Mouse (Mus musculus) embryonic facial prominence, embryonic 10.5 days (tissue): ENCODE results near the gene Armc5. TPM values are rescaled to one million over a fixed set of nuclear protein-coding genes. Genes with fewer than 3 reads are reported as not detected.

Experiments used
- DNase-seq: peaks from one replicate; pipeline ENCODE4 v3.0.0-alpha.2; 2017; ENCODE audit warnings: low spot score
- H3K27ac ChIP-seq: fragments of 300-500 bp; sonication (generic); replicated peaks from 2 replicates; pipeline ENCODE4 v1.5.1; 2016; ENCODE audit warnings: mild to moderate bottlenecking
- H3K27me3 ChIP-seq: fragments of 300-500 bp; sonication (generic); replicated peaks from 2 replicates; pipeline ENCODE4 v1.6.1; 2016; ENCODE audit warnings: low read depth, mild to moderate bottlenecking; ENCODE audit not compliant: poor library complexity, severe bottlenecking
- H3K36me3 ChIP-seq: fragments of 300-500 bp; sonication (generic); replicated peaks from 2 replicates; pipeline ENCODE4 v1.6.1; 2016; ENCODE audit warnings: mild to moderate bottlenecking, moderate library complexity
- H3K4me1 ChIP-seq: fragments of 300-500 bp; sonication (generic); 2 replicates; pipeline ENCODE4 v1.6.1; 2016
- H3K4me3 ChIP-seq: fragments of 300-500 bp; sonication (generic); 2 replicates; pipeline ENCODE4 v1.5.1; 2016; ENCODE audit warnings: mild to moderate bottlenecking, moderate library complexity
- H3K9me3 ChIP-seq: fragments of 300-500 bp; sonication (generic); 2 replicates; pipeline ENCODE4 v1.6.1; 2016; ENCODE audit warnings: mild to moderate bottlenecking
- WGBS: fragments of 180-500 bp; shearing (Covaris S2); methylation state at CpG from one replicate; pipeline ENCODE4 v1.1.7; 2016; 5-methylcytosine and 5-hydroxymethylcytosine counted together
- polyA plus RNA-seq: library from polyadenylated mRNA; unstranded; fragments of >200 nt; fragmentation: Nextera tagmentation; extraction: Ambion mirVana; gene quantifications from 2 replicates; pipeline ENCODE4 v1.2.1, GENCODE M21; 2016

The Armc5 gene
- polyA plus RNA-seq, 1 experiment from 2014 or later = 17.5 TPM

DNA sequence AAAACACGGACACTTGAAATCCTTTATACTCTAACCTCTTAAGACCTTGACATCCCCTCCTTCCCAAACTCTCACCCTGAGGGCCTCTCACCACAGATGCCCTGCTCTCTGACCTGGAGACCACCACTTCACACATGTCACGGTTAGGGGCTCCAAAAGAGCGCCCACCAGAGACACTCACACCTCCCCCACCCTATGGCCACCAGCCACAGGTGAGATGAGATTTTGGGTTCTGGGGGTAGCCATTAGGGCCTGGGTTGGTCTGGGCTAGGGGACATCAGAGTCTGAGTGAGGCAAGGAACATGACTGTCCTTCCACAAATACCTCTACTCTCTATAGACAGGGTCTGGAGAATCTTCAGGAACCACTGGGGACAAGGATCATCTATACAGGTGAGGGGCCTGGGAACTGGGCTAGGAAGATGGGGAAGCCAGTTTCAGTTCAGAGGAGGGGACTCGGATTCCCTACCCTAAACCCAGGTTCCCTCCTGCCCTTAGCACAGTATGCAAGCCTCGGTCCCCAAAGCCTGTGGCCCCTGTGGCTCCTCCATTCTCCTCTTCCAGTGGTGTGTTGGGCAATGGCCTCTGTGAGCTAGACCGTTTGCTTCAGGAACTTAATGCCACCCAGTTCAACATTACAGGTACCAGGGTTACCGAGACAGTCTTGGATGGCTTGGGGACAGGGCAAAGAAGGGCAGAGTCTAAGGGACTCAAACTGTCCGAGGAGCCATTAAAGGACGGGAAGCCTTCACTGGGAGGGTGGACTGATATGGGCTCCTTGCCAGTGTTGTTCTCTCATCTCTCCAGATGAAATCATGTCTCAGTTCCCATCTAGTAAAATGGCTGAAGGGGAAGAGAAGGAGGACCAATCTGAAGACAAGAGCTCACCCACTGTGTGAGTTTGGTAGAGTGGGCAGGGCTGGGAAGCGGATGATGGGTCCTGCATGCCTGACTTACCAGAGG lies 11.2 kb downstream of the Armc5 start:
- WGBS = 81% methylated on average over 10 of the region's 10 CpGs
- peaks cover 50% of the 10 kb centered on the region for H3K27me3 ChIP-seq
- peaks cover 57% of the 10 kb centered on the region for H3K4me1 ChIP-seq

GRCm38 (mm10) chr7:128249998-128250397 lies 12.9 kb downstream of the Armc5 start:
- Histone ChIP-seq H3K4me1 (peaks cover 44% of the 10 kb centered on the region), H3K27me3 (peaks cover 54% of the 10 kb centered on the region), H3K27ac (no peak overlapping the region), H3K36me3 (peaks cover 10% of the 10 kb centered on the region), H3K9me3 (no peaks in the 10 kb centered on the region), H3K4me3 (no peak overlapping the region)
- WGBS = 76% methylated on average over 5 of the region's 5 CpGs
- DNase-seq = no peak

More for the DNA sequence above, 11.2 kb downstream of the Armc5 start:
- Histone ChIP-seq H3K27ac (no peak overlapping the region), H3K36me3 (peaks cover 22% of the 10 kb centered on the region), H3K4me3 (peak overlapping the region; percentile 62), H3K9me3 (no peaks in the 10 kb centered on the region)
- no peak for DNase-seq

GRCm38 (mm10) chr7:128251946-128252345 lies 14.8 kb downstream of the Armc5 start:
- Histone ChIP-seq H3K4me1 (peaks cover 37% of the 10 kb centered on the region), H3K4me3 (peak overlapping the region; percentile 56), H3K27me3 (peaks cover 47% of the 10 kb centered on the region), H3K36me3 (peaks cover 7% of the 10 kb centered on the region; the same call in 1 of the 2 replicates), H3K9me3 (no peaks in the 10 kb centered on the region), H3K27ac (no peak overlapping the region)
- 48% methylated on average over 12 of the region's 12 CpGs for WGBS
- DNase-seq = no peak

- Histone ChIP-seq H3K36me3 (peaks cover 7% of the 10 kb centered on the region; the same call in 1 of the 2 replicates), H3K4me1 (peaks cover 36% of the 10 kb centered on the region), H3K27ac (peak overlapping the region; percentile 65), H3K4me3 (peak overlapping the region; percentile 56), H3K9me3 (no peaks in the 10 kb centered on the region), H3K27me3 (peaks cover 47% of the 10 kb centered on the region)
- DNase-seq = peak; percentile 75
- 14% methylated on average over 24 of the region's 24 CpGs for WGBS
Measured at GRCm38 (mm10) chr7:128252609-128253008, 15.5 kb downstream of the Armc5 start.

DNA sequence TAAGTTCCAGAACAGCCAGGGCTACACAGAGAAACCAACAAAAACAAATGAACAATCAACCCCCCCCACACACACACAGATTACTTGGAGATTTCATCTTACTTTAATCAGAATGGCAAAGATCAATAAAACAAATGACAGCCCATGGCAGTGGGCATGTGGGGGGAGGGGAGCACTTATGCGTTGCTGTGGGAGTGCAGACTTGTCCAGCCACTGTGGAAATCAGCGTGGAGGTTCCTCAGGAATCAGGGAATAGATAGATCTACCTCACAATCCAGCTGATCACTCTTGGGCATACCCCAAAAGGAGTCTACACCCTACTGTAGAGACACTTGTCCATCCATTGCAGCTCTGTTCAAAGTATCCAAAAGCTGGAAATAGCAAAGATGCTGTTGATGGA lies 17.8 kb downstream of the Armc5 start:
- H3K4me3 ChIP-seq = no peak overlapping the region
- peaks cover 30% of the 10 kb centered on the region for H3K27me3 ChIP-seq
- WGBS = 55% methylated on average over 2 of the region's 2 CpGs
- no peak overlapping the region for H3K27ac ChIP-seq
- peaks cover under 1% of the 10 kb centered on the region; the same call in 1 of the 2 replicates for H3K36me3 ChIP-seq
- peaks cover 26% of the 10 kb centered on the region for H3K4me1 ChIP-seq
- DNase-seq = no peak
- H3K9me3 ChIP-seq = no peaks in the 10 kb centered on the region

DNA sequence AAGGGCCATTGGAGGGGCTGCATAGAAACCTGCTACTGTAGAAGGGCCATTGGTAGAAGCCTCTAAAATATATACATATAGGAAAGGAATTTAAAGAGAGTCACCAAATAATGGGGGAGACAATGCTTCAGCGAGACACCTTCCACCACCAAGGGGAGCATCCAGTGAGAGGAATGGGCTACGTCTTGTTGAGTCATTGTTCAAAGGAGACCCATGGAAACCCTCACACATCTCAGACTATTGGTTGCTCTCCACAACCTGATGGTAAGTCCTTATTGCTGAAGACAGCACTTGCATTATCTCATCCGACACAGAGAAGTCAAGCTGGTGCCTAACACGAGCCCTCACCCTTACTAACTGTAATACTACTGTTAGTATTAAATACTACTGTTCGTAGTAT lies 18.6 kb downstream of the Armc5 start:
- DNase-seq = no peak
- WGBS = 90% methylated on average over 5 of the region's 5 CpGs
- Histone ChIP-seq H3K27me3 (peaks cover 26% of the 10 kb centered on the region), H3K27ac (no peak overlapping the region), H3K36me3 (no peaks in the 10 kb centered on the region), H3K4me1 (peaks cover 26% of the 10 kb centered on the region), H3K4me3 (no peak overlapping the region), H3K9me3 (no peaks in the 10 kb centered on the region)

GRCm38 (mm10) chr7:128256783-128257334 lies 19.7 kb downstream of the Armc5 start:
- H3K4me3 ChIP-seq = no peak overlapping the region
- no peaks in the 10 kb centered on the region for H3K36me3 ChIP-seq
- no peak for DNase-seq
- WGBS = 67% methylated on average over 5 of the region's 5 CpGs
- H3K9me3 ChIP-seq = no peaks in the 10 kb centered on the region
- H3K27ac ChIP-seq = no peak overlapping the region
- H3K27me3 ChIP-seq = peaks cover 19% of the 10 kb centered on the region
- peaks cover 23% of the 10 kb centered on the region for H3K4me1 ChIP-seq

- WGBS = 84% methylated on average over 6 of the region's 6 CpGs
- Histone ChIP-seq H3K4me1 (no peaks in the 10 kb centered on the region), H3K9me3 (no peaks in the 10 kb centered on the region), H3K27me3 (no peaks in the 10 kb centered on the region), H3K36me3 (peaks cover 4% of the 10 kb centered on the region), H3K4me3 (no peak within 1 kb of the TSS), H3K27ac (no peak within 1 kb of the TSS)
- DNase-seq = no peak
Measured at GRCm38 (mm10) chr7:128265411-128265810, 28.3 kb downstream of the Armc5 start, which contains the start of gene Slc5a2. TSS of gene Slc5a2 (plus strand) at chr7:128265657.

- H3K9me3 ChIP-seq = no peaks in the 10 kb centered on the region
- H3K4me3 ChIP-seq = no peak overlapping the region
- no peaks in the 10 kb centered on the region for H3K4me1 ChIP-seq
- H3K27ac ChIP-seq = no peak overlapping the region
- peaks cover 10% of the 10 kb centered on the region for H3K36me3 ChIP-seq
- 81% methylated on average over 5 of the region's 5 CpGs for WGBS
- no peak for DNase-seq
- no peaks in the 10 kb centered on the region for H3K27me3 ChIP-seq
Measured at GRCm38 (mm10) chr7:128266056-128266455, 28.9 kb downstream of the Armc5 start.

- no peak overlapping the region for H3K27ac ChIP-seq
- no peak overlapping the region for H3K4me3 ChIP-seq
- H3K4me1 ChIP-seq = no peaks in the 10 kb centered on the region
- peaks cover 24% of the 10 kb centered on the region for H3K36me3 ChIP-seq
- DNase-seq = no peak
- WGBS = 60% methylated on average over 13 of the region's 13 CpGs
- no peaks in the 10 kb centered on the region for H3K27me3 ChIP-seq
- no peaks in the 10 kb centered on the region for H3K9me3 ChIP-seq
Measured at GRCm38 (mm10) chr7:128267391-128267790, 30.2 kb downstream of the Armc5 start.

GRCm38 (mm10) chr7:128267813-128268212 lies 30.7 kb downstream of the Armc5 start:
- H3K4me3 ChIP-seq = no peak overlapping the region
- H3K27me3 ChIP-seq = no peaks in the 10 kb centered on the region
- 90% methylated on average over 7 of the region's 7 CpGs for WGBS
- no peak overlapping the region for H3K27ac ChIP-seq
- H3K9me3 ChIP-seq = no peaks in the 10 kb centered on the region
- DNase-seq = no peak
- peaks cover 28% of the 10 kb centered on the region for H3K36me3 ChIP-seq
- no peaks in the 10 kb centered on the region for H3K4me1 ChIP-seq

DNA sequence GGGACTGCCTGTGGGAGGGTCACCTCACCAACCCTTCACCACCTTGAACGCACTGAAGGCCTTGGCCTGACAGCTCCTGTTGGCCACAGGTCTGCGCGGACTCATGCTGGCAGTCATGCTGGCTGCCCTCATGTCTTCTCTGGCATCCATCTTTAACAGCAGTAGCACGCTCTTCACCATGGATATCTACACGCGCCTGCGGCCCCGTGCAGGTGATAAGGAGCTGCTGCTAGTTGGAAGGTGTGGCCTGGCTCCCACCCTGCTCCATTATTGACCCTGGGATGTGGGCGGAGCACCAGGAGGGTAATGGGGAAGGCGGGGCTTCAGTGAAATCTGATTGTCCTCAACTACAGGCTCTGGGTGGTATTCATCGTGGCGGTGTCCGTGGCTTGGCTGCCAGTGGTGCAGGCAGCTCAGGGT lies 33.3 kb downstream of the Armc5 start:
- DNase-seq = no peak
- peaks cover 54% of the 10 kb centered on the region for H3K36me3 ChIP-seq
- H3K4me1 ChIP-seq = no peaks in the 10 kb centered on the region
- no peaks in the 10 kb centered on the region for H3K9me3 ChIP-seq
- no peaks in the 10 kb centered on the region for H3K27me3 ChIP-seq
- WGBS = 64% methylated on average over 13 of the region's 13 CpGs
- H3K4me3 ChIP-seq = no peak overlapping the region
- H3K27ac ChIP-seq = no peak overlapping the region

GRCm38 (mm10) chr7:128271496-128271895 lies 34.4 kb downstream of the Armc5 start:
- Histone ChIP-seq H3K36me3 (peaks cover 65% of the 10 kb centered on the region), H3K4me3 (no peak overlapping the region), H3K27ac (no peak overlapping the region), H3K4me1 (no peaks in the 10 kb centered on the region), H3K9me3 (no peaks in the 10 kb centered on the region), H3K27me3 (no peaks in the 10 kb centered on the region)
- DNase-seq = no peak
- 89% methylated on average over 9 of the region's 9 CpGs for WGBS
